Mouse (Mus musculus): ENCODE data around the gene Lctl. TPM values are rescaled to one million over a fixed set of nuclear protein-coding genes. Genes with fewer than 3 reads are reported as not detected.

Gene Lctl
- under 1 TPM; 0.66 to 0.68 TPM for total RNA-seq (2021)
- long read RNA-seq, experiment 1: 0 reads
- long read RNA-seq, experiment 2, partial matches to known transcripts: 0 of 1 reads
- long read RNA-seq, experiment 2, other reads (novel, unspliced or antisense): 0 of 1 reads

GRCm38 (mm10) chr9:64116876-64117275 is at the start of gene Lctl:
Gene Lctl (plus strand): TSS chr9:64117147.
- DNase-seq: peak; percentile 40

DNA sequence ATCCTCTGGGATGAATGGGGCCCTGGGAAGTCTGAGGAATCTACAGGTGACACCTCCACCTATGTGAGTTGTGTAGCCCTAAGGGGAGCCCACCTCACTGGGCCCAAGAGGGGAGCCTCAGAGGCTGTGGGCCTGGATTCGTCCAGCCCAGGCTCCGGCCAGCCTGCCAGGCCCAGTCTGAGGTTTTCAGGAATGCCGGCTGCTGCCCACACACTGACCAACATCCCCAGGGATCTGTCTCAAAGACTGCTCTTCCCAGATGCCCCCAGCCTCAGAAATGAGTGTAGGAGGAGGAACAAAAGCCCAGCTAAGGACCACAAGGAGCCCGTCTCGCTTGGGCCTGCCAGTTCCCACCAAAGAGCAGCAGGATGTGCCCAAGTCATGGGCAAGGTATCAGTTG is 49.2 kb upstream of the Lctl start:
- DNase-seq: no peak

DNA sequence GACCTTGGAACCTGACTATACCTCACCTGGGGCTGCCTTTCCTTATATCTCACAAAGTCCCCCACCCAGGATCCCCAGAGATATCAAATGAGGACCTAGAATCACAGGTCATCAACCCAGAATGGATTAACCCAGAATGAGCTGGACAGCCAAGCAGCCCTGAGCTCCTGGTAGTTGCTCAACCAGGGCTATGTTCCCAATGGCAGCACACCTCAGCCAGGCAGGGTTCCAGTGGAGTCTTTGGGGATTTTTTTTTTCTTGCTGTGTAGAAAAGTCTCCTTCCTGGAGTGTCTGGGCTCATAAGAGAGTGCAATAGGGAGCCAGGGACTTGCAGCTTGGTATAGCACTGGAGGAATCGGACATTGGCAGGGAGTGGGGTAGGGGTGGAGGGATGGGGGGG is 48.4 kb upstream of the Lctl start:
- no peak for DNase-seq

- no peak for DNase-seq
Measured at GRCm38 (mm10) chr9:64069131-64069530, 47.8 kb upstream of the Lctl start.

DNA sequence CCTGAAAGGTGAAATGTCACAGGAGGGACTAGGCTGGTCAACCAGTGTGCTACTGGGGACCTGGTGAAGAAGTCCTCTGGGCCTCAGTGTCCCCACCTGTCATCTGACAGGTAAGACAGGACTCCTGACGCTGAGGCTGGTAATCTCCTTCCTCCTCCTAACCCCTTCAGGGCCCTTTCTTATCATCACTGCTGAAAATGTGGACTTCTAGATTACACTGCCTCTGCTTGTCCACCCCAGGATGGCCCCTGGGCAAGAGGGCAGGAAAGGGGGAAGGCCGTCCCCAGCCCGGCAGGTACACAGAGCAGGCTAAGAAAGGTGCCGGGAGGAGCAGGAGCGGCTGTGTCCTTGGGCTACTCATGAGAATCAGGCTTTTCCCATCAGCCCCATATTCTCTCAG is 46.3 kb upstream of the Lctl start:
- no peak for DNase-seq

- no peak for DNase-seq
Measured at GRCm38 (mm10) chr9:64074831-64075230, 42.1 kb upstream of the Lctl start.

- no peak for DNase-seq
Measured at GRCm38 (mm10) chr9:64076412-64076811, 40.5 kb upstream of the Lctl start.

DNA sequence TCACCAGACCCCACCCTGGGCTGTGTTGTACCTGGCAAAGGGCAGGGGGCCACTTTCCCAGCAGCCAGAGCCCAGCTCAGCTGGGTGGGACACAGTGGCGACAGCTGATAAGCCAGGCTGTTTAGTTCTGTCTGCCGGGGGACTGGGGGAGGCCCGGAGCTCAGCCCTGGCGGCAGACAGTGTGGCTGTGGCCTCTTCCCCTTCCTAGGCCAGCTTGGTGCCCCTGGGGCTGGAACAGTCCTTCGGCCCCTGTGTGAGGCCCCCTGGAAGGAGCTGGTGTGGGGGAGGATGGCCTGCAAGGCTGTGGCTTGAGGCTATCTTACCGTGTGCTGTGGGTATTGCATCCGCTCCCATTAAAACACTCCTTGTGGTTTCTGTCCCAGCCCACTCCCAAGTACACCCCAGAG is 38.6 kb upstream of the Lctl start:
- DNase-seq: no peak

DNA sequence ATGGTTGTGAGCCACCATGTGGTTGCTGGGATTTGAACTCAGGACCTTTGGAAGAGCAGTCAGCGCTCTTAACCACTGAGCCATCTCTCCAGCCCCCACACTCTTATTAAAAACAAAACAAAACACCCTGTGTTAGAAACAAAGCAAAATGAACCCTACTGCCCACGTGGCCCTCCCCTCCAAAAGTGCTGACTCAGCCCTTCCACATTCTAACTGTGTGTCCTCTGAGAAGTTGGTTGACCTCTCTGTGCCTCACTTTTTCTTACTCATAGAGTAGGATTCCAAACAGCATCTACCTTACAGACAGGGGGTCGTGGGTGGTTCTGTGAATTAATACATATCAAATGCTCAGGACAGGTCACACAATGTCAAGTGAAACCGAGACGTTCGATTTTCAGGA is 37.0 kb upstream of the Lctl start:
- no peak for DNase-seq

- DNase-seq: peak; percentile 51
Measured at GRCm38 (mm10) chr9:64084231-64084630, 32.7 kb upstream of the Lctl start.

GRCm38 (mm10) chr9:64084661-64085399 is 32.1 kb upstream of the Lctl start:
- DNase-seq: peak; percentile 53

DNA sequence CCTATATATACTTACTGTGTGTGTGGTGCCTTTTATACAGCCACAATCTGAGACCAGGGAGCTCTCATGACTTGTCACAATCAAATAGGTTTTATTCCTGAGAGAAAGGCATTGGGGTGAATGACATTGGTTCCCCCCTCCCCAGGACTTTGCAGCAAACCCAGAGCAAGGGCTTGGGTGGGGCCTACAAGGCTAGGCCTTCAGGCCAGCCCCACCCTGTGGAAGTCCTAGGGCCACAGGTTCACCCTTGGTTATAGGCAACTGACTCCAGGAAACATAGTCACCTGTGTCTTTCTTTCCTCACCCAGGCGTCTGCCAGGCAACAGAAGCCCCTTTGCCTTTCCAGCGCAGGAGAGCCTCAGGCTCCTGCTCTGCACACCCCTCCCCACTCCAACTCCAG is 31.0 kb upstream of the Lctl start:
- no peak for DNase-seq

DNA sequence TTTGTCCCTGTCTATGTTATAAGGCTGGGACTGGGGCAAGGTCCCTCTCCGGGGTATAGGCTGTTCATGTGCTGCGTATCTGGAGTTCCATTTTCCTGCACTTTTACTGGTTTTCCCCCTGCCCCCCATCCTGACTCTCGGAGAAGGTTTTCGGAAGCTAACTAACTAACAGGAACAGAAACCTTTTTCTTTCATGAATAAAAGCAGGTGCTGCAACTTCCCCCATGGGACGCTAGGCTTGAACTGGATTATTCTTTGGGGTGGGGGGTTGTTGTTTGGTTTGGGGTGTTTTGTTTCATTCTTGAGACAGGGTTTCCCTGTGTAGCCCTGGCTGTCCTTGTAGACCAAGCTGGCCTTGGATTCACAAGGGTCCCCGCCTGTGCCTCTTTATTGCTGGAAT is 30.4 kb upstream of the Lctl start:
- no peak for DNase-seq

GRCm38 (mm10) chr9:64087461-64088235 is 29.3 kb upstream of the Lctl start:
- DNase-seq: peak; percentile 61

- no peak for DNase-seq
Measured at GRCm38 (mm10) chr9:64088346-64088745, 28.6 kb upstream of the Lctl start.

DNA sequence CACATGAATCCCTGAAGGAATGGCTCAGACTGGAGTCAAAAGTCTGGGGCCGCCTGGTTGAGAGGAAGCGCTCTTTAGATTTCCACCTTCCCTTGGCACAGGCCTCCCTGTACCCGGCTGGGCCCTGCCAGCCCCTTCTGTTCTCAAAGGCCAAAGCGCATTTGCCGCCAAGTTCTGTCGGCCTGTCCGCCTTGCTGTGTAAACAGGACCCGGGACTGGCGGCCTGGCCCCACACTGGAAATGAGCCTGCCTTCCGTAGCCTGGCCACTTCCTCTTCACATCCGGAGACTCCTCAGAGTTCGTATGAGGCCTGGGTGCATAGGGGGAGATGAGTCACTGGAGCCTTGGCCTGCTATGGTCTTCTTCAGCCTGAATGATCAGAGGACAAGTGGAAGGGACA is 27.9 kb upstream of the Lctl start:
- DNase-seq: peak; percentile 35

GRCm38 (mm10) chr9:64094083-64094482 is 22.9 kb upstream of the Lctl start:
- peak; percentile 15 for DNase-seq

- DNase-seq: no peak
Measured at GRCm38 (mm10) chr9:64098282-64098681, 18.7 kb upstream of the Lctl start.

DNA sequence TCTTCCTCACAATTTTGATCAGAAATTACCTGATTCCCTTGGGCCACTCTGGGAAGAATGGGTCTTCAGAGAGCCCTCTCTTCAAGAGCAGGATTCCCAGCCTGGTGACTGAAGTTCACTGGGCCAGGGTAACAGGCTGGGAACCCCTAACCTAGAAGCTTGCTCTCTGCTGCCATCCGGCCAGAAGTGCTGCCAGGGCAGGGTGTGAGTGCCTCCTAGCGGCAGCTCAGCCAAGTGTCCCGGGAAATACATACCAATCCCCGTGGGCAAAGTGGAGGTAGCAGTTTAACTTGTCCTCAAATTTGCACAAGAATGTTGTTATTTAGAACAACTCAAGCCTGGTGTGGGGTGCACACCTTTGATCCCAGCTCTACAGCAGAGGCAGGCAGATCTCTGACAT is 16.5 kb upstream of the Lctl start:
- DNase-seq: peak; percentile 74

GRCm38 (mm10) chr9:64105301-64105700 is 11.6 kb upstream of the Lctl start:
- no peak for DNase-seq

DNA sequence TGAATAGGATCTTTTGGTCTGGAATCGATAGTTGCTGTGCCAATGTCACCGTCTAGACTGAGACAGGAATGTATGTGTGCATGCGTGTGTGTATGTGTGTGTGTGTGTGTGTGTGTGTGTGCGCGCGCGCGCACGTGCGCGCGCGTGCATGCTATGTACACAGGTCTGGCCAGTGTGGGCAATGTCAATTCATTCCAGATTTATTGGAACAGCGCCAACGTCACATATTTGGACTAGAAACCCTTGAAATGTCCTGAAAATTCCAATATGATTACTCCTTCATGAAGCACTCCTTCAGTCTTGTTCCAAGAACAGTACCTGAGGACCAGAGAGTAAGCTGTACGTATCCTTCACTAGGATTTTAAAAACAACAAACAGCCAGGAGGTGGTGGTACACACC is 6.4 kb upstream of the Lctl start:
- no peak for DNase-seq

DNA sequence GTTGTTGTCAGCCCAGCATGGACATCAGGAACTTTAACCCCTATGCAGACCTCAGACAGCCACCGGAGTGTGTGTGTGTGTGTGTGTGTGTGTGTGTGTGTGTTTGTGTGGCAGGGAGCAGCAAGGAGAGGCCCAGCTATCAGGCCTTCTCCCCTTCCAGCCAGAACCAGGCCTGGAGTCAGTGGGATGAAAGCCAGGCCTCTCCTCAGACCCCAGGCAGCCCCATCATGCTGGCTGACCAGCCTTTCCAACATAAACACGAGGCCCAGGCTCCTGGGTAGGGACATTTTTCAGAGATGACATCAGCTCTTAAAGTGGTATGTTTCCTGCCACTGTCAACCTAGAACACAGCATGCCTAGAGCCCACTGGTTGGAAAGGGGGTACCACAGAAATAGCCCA is 2.3 kb upstream of the Lctl start:
- no peak for DNase-seq

DNA sequence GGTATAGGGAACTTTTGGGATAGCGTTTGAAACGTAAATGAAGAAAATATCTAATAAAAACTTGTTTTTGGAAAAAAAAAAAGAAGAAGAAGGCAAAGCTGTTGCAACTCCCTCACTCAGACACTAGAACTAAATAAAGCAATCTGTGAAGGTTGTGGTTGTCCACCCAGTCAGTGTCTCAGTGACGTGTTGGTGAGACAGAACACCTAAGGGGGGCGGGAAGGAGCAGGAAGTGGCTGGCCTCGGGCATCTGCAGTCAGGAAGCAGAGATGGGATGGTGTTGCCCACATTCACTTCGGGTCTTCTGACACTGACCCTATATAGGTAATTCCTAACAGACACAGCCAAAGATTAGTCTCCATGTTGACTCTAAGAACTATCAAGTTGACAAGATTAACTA is 1.2 kb upstream of the Lctl start:
- no peak for DNase-seq

DNA sequence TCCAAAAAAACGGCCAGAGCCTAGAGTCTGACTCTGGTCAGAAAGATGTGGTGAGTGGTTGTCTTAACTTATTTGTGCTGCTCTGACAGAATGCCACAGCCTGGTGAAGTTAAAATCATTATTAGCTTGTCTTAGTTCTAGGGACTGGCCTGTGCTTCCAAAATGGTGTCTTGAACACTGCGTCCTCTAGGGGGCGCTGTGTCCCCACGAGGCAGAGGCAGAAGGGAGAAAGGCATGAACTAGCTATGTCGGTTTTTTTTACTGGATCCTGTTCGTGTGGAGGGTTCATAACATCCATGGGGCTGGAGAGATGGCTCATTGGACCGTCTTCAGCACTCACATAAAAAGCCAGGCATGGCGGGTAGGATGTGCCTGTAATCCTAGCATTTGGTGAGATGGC is 3.0 kb downstream of the Lctl start:
- DNase-seq: peak; percentile 64

Measured in gastrocnemius, postnatal 10 days (tissue).